ENCODE assay signal across 9 mouse cellular contexts in genomic region chr17:56506417-56507065, GRCm38 (mm10). TPM values are rescaled to one million over a fixed set of nuclear protein-coding genes. Genes with fewer than 3 reads are reported as not detected.
DNase-seq lines count a peak whose midpoint lies in the region; ATAC-seq and TF ChIP-seq lines count a peak whose summit lies in the region.
"Had no signal": no experiment of that assay in that cellular context is flagged by ENCODE, and none has a peak within 500 bp of the region (broad histone marks: within the 10 kb centered on the region; RNA-seq: fewer than 3 reads in every experiment).

No protein-coding gene starts in this region.

- no peak for ATAC-seq in heart, embryonic 16.5 days (replicated peaks; ENCODE audit: extremely low read depth, insufficient read depth, low FRiP score)
- ATAC-seq in G1E (ENCODE audit: extremely low read depth, insufficient number of reproducible peaks, low FRiP score, poor library complexity, severe bottlenecking): no peak
- no peak for ATAC-seq in forebrain, embryonic 14.5 days
- no peak for ATAC-seq in liver, embryonic 16.5 days (ENCODE audit: low read depth)
- no peak for ATAC-seq in erythroid progenitor cell, adult 5-6 weeks (replicated peaks; ENCODE audit: low FRiP score, poor library complexity, severe bottlenecking)

- peaks cover 36% of the 10 kb centered on the region for H3K27me3 ChIP-seq in heart, embryonic 16.5 days (ENCODE audit: control insufficient read depth, insufficient read depth, low read length)
- peaks cover 22% of the 10 kb centered on the region; the same call in 1 of the 2 replicates for H3K27me3 ChIP-seq in G1E (ENCODE audit: insufficient read depth, low read length)
- 0 out of 2 replicates have a peak, but pooled peaks cover 3% of the 10 kb centered on the region for H3K27me3 ChIP-seq in forebrain, embryonic 14.5 days (replicated peaks; ENCODE audit: control insufficient read depth, insufficient read depth, low read length)
- H3K27me3 ChIP-seq in liver, embryonic 16.5 days (ENCODE audit: control insufficient read depth, insufficient read depth, low read depth, low read length): peaks cover 28% of the 10 kb centered on the region

- H3K4me2 ChIP-seq in heart, embryonic 16.5 days (ENCODE audit: low read depth, low read length): peak overlapping the region; percentile 93
- peak overlapping the region; percentile 81 for H3K4me2 ChIP-seq in forebrain, embryonic 14.5 days (ENCODE audit: low read length)
- peak overlapping the region; percentile 91 for H3K4me2 ChIP-seq in liver, embryonic 16.5 days (ENCODE audit: low read depth, low read length)

- H3K9me3 ChIP-seq in heart, embryonic 16.5 days (replicated peaks; ENCODE audit: control insufficient read depth, low read length): peaks cover 7% of the 10 kb centered on the region
- peaks cover 32% of the 10 kb centered on the region for H3K9me3 ChIP-seq in G1E (replicated peaks)
- no peaks in the 10 kb centered on the region for H3K9me3 ChIP-seq in forebrain, embryonic 14.5 days (replicated peaks; ENCODE audit: control insufficient read depth, low read length)
- no peaks in the 10 kb centered on the region for H3K9me3 ChIP-seq in liver, embryonic 16.5 days (replicated peaks; ENCODE audit: control insufficient read depth, low read length)

- H3K4me1 ChIP-seq in heart, embryonic 16.5 days (ENCODE audit: control insufficient read depth, insufficient read depth, low read length): peaks cover 4% of the 10 kb centered on the region; the same call in 1 of the 2 replicates
- H3K4me1 ChIP-seq in G1E (ENCODE audit: insufficient read depth, low read depth, low read length): peaks cover 33% of the 10 kb centered on the region
- peaks cover 43% of the 10 kb centered on the region for H3K4me1 ChIP-seq in forebrain, embryonic 14.5 days (ENCODE audit: control insufficient read depth, insufficient read depth, low read length)
- peaks cover 4% of the 10 kb centered on the region for H3K4me1 ChIP-seq in liver, embryonic 16.5 days (ENCODE audit: control insufficient read depth, low read depth, low read length)

- 57% methylated on average over 15 of the region's 15 CpGs for WGBS in heart, embryonic 16.5 days
- 60% methylated on average over 15 of the region's 15 CpGs for WGBS in forebrain, embryonic 14.5 days
- WGBS in liver, embryonic 16.5 days (ENCODE audit: insufficient replicate concordance): 59% methylated on average over 14 of the region's 15 CpGs

- H3K4me3 ChIP-seq in heart, embryonic 16.5 days (ENCODE audit: low read length): peak overlapping the region; percentile 68
- peak overlapping the region; percentile 69; the same call in 1 of the 2 replicates for H3K4me3 ChIP-seq in G1E (ENCODE audit: low read depth, low read length)
- H3K4me3 ChIP-seq in forebrain, embryonic 14.5 days (ENCODE audit: low read depth, low read length): peak overlapping the region; percentile 43; the same call in 1 of the 2 replicates
- H3K4me3 ChIP-seq in liver, embryonic 16.5 days (ENCODE audit: low read depth, low read length): peak overlapping the region; percentile 64

- TF ChIP-seq CTCF in G1E (IDR thresholded peaks at IDR 0.05; ENCODE audit: low read depth, low read length): no peak

- H3K36me3 ChIP-seq in heart, embryonic 16.5 days (ENCODE audit: control insufficient read depth, insufficient read depth): no peaks in the 10 kb centered on the region
- H3K36me3 ChIP-seq in G1E (replicated peaks): no peaks in the 10 kb centered on the region
- H3K36me3 ChIP-seq in forebrain, embryonic 14.5 days (ENCODE audit: control insufficient read depth, insufficient read depth, low read length): no peaks in the 10 kb centered on the region
- H3K36me3 ChIP-seq in liver, embryonic 16.5 days (ENCODE audit: control insufficient read depth, insufficient read depth): no peaks in the 10 kb centered on the region

- no peak for DNase-seq in heart, postnatal 4 days
- DNase-seq in G1E (ENCODE audit: low spot score): no peak
- DNase-seq in forebrain, embryonic 14.5 days (ENCODE audit: low spot score): no peak
- no peak for DNase-seq in adipocyte (ENCODE audit: low spot score)
- no peak for DNase-seq in gastrocnemius, postnatal 10 days

- peak overlapping the region; percentile 90 for H3K9ac ChIP-seq in heart, embryonic 16.5 days (ENCODE audit: low read length)
- H3K9ac ChIP-seq in forebrain, embryonic 14.5 days (ENCODE audit: low read length): peak overlapping the region; percentile 82
- peak overlapping the region; percentile 69; the same call in 1 of the 2 replicates for H3K9ac ChIP-seq in liver, embryonic 16.5 days (ENCODE audit: low read depth, low read length)

- no peak overlapping the region for H3K27ac ChIP-seq in heart, embryonic 16.5 days (ENCODE audit: low read length)
- peak overlapping the region; percentile 95 for H3K27ac ChIP-seq in forebrain, embryonic 14.5 days (ENCODE audit: low read depth, low read length)
- no peak overlapping the region for H3K27ac ChIP-seq in liver, embryonic 16.5 days (ENCODE audit: low read length)

RNA-seq across cellular contexts. Expression of gene Znrf4, which starts 5.7 kb away (rescaled TPM):
- not detected in 2 replicates for polyA plus RNA-seq in heart, embryonic 16.5 days (2015; fragmentation: Nextera tagmentation; extraction: Ambion mirVana)
- not detected for total RNA-seq in heart, postnatal 4 days (2021)
- total RNA-seq in G1E (2014; fragmentation: Nextera tagmentation) (not detected in 2 replicates), G1E (2017) (0.17 TPM in 1 of 2 replicates, not detected in the other)
- not detected in 2 replicates for polyA plus RNA-seq in G1E (2012)
- 0.14 TPM in 1 of 2 replicates, not detected in the other for polyA plus RNA-seq in forebrain, embryonic 14.5 days (2014; fragmentation: Nextera tagmentation; extraction: Ambion mirVana)
- polyA plus RNA-seq in liver, embryonic 16.5 days (2015; fragmentation: Nextera tagmentation; extraction: Ambion mirVana): not detected in 2 replicates
- total RNA-seq in erythroid progenitor cell, adult 5-6 weeks (2015; ENCODE audit: low replicate concordance): not detected in 2 replicates
- not detected in 2 replicates for total RNA-seq in erythroid progenitor cell, adult 5-6 weeks (2017; ENCODE audit: low replicate concordance)
- not detected for total RNA-seq in gastrocnemius, postnatal 10 days (2021)
- total RNA-seq: gastrocnemius, postnatal 36 days had no signal

RNA-seq across cellular contexts. Expression of gene Ptprs, which starts 30.3 kb away (rescaled TPM):
- 33.9 and 39.7 TPM in 2 replicates for polyA plus RNA-seq in heart, embryonic 16.5 days (2015; fragmentation: Nextera tagmentation; extraction: Ambion mirVana)
- total RNA-seq in heart, postnatal 4 days (2021): 100 to 1,000 TPM; 140 to 141 TPM
- total RNA-seq in G1E (2014; fragmentation: Nextera tagmentation): 70.5 and 77.2 TPM in 2 replicates
- total RNA-seq in G1E (2017): 16.4 and 16.7 TPM in 2 replicates
- polyA plus RNA-seq in G1E (2012): 83.6 and 90.8 TPM in 2 replicates
- 248 and 319 TPM in 2 replicates for polyA plus RNA-seq in forebrain, embryonic 14.5 days (2014; fragmentation: Nextera tagmentation; extraction: Ambion mirVana)
- 3.9 and 5.3 TPM in 2 replicates for polyA plus RNA-seq in liver, embryonic 16.5 days (2015; fragmentation: Nextera tagmentation; extraction: Ambion mirVana)
- 7.9 and 10.9 TPM in 2 replicates for total RNA-seq in erythroid progenitor cell, adult 5-6 weeks (2015; ENCODE audit: low replicate concordance)
- total RNA-seq in erythroid progenitor cell, adult 5-6 weeks (2017; ENCODE audit: low replicate concordance): 2.1 and 4.7 TPM in 2 replicates
- 10 to 100 TPM; 64.1 to 94.7 TPM for total RNA-seq in gastrocnemius, postnatal 10 days (2021)

RNA-seq across cellular contexts. Expression of gene Gm20219, which starts 47.6 kb away (rescaled TPM):
- 0.62 and 1.2 TPM in 2 replicates for polyA plus RNA-seq in heart, embryonic 16.5 days (2015; fragmentation: Nextera tagmentation; extraction: Ambion mirVana)
- under 1 TPM; 0.54 to 0.71 TPM for total RNA-seq in heart, postnatal 4 days (2021)
- total RNA-seq in G1E (2014; fragmentation: Nextera tagmentation) (4.4 and 6.5 TPM in 2 replicates), G1E (2017) (0.38 and 0.41 TPM in 2 replicates)
- 0.69 and 1.0 TPM in 2 replicates for polyA plus RNA-seq in G1E (2012)
- 0.36 and 0.57 TPM in 2 replicates for polyA plus RNA-seq in forebrain, embryonic 14.5 days (2014; fragmentation: Nextera tagmentation; extraction: Ambion mirVana)
- polyA plus RNA-seq in liver, embryonic 16.5 days (2015; fragmentation: Nextera tagmentation; extraction: Ambion mirVana): 0.12 and 0.24 TPM in 2 replicates
- 6.1 TPM in 1 of 2 replicates, not detected in the other for total RNA-seq in erythroid progenitor cell, adult 5-6 weeks (2015; ENCODE audit: low replicate concordance)
- 1.2 TPM in 1 of 2 replicates, not detected in the other for total RNA-seq in erythroid progenitor cell, adult 5-6 weeks (2017; ENCODE audit: low replicate concordance)
- total RNA-seq in gastrocnemius, postnatal 10 days (2021): 1 to 10 TPM in 1 of 2 experiments, under 1 TPM in 1; 0.31 to 1.2 TPM
